Comparison of ENCODE assay signal across 19 mouse cellular contexts in the genomic region with DNA sequence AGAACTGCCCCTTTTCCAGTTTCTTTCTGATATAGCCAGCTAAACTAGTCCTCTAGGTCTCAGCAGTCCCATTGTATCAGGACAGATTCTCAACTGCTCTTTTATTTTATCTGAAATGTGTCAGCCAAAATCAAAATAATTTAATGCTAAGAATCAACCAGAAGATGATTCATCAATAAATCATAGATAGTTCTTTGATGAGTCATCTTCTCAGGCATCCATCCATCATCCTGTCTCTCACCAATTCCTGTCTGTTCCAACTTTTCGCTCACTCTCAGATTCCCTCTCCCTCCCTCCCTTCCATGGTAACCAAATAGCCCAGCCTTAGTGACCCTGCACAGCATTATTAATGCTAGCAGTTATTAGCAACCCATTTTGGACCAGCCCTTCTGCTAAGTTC.
"Had no signal": no experiment of that assay in that cellular context is flagged by ENCODE, and none has a peak within 500 bp of the region (broad histone marks: within the 10 kb centered on the region; RNA-seq: fewer than 3 reads in every experiment).

No protein-coding gene starts in this region.

- H3K36me3 ChIP-seq: midbrain, embryonic 10.5 days; midbrain, embryonic 12.5 days; neural tube, embryonic 13.5 days; neural tube, embryonic 15.5 days had no signal

- H3K4me2 ChIP-seq: lung, embryonic 14.5 days; midbrain, embryonic 12.5 days; neural tube, embryonic 13.5 days; neural tube, embryonic 15.5 days had no signal

- H3K9me3 ChIP-seq: midbrain, embryonic 10.5 days; midbrain, embryonic 12.5 days; neural tube, embryonic 13.5 days; neural tube, embryonic 15.5 days had no signal

- H3K27ac ChIP-seq: midbrain, embryonic 10.5 days; midbrain, embryonic 12.5 days; neural tube, embryonic 13.5 days; neural tube, embryonic 15.5 days had no signal

- H3K4me3 ChIP-seq: midbrain, embryonic 10.5 days; midbrain, embryonic 12.5 days; myocyte; neural tube, embryonic 13.5 days; neural tube, embryonic 15.5 days had no signal

- DNase-seq: lung, adult 18-20 months; lung, embryonic 14.5 days; lung, postnatal 10 days; lung, postnatal 4 days; midbrain, embryonic 14.5 days; retina, postnatal 1 day; right cerebral cortex, adult 18-20 months; right cerebral cortex, postnatal 25 days; right cerebral cortex, postnatal 4 days; spleen, adult 18-20 months; thymus, adult 2 months; thymus, postnatal 25 days; thymus, postnatal 4 days had no signal

- H3K9ac ChIP-seq: lung, embryonic 14.5 days; midbrain, embryonic 12.5 days; neural tube, embryonic 13.5 days; neural tube, embryonic 15.5 days had no signal

- H3K4me1 ChIP-seq: midbrain, embryonic 12.5 days; neural tube, embryonic 15.5 days had no signal

- ATAC-seq: midbrain, embryonic 16.5 days had no signal

- H3K27me3 ChIP-seq: neural tube, embryonic 13.5 days; neural tube, embryonic 15.5 days had no signal
